Mouse (Mus musculus) splenic B cell, adult 2 months (primary cell): ENCODE measurements around the gene Cyb561a3.
A peak's percentile ranks its signal among the peaks of the same experiment; 100 is the strongest.
"Not testable (repeated sequence)": the region's sequence is repeated elsewhere in the genome, so short reads cannot be mapped to it uniquely, and the experiment has no call there.

Experiments
- DNase-seq: peaks from one replicate; pipeline ENCODE4 v3.0.0-alpha.2; 2011; ENCODE audit warnings: low read depth, low spot score
- H3K27me3 ChIP-seq: 2 replicates; pipeline ENCODE4 v1.6.1; 2012; ENCODE audit warnings: mild to moderate bottlenecking, low read length, moderate library complexity, mixed read lengths; ENCODE audit not compliant: control insufficient read depth, poor library complexity, insufficient read depth, severe bottlenecking
- H3K36me3 ChIP-seq: 2 replicates; pipeline ENCODE4 v1.6.1; 2012; ENCODE audit warnings: mild to moderate bottlenecking, low read length, moderate library complexity, mixed read lengths; ENCODE audit not compliant: control insufficient read depth, poor library complexity, insufficient read depth, severe bottlenecking

The Cyb561a3 gene

DNA sequence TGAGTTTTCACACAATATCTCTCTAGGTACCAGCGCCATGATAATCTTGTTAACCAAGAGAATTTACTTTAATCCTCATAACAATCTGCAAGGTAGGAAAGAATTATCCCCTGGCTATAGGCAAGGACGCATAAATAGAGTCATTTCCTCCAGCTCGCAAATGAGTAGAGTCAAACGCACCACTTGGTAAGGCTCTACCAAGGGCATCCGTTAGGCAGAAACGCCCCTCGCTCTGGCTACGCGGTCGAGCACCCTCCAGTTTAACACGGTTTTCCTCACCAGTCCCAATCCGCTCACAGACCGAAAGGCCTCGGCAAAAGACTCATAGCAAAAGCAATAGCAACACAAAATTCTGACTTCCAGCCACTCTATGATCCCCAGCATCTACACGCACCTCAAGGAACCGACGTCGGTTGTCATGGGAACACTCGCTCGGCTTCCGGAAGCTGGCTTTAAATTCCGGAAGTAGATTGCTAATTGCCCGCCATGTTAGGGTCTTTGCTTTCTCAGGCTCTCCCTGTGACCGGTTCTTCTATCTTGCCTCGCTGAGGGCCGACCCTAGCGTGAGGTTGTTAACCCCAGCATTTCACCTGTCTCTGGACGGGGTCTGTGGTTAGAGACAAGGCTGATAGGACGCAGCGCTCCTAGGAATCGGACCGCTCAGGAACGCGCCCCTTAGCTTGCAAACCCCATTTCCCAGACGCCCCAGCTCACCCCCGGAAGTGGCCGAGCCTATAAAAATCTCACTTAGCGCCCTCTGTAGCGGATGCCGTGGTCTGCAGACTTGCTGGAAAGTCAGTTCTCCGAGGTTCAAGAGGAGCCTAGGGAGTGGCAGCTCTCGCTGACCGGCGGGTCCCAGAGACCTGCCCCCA lies at the start of gene Cyb561a3, which contains the start of gene Tmem138:
Gene Cyb561a3, plus strand, starts transcription at position 483 of the 872 bp plus-strand sequence.
Gene Tmem138, minus strand, starts transcription at position 673 of the 872 bp plus-strand sequence.
- peaks cover 16% of the 10 kb centered on the region; the same call in 1 of the 2 replicates for H3K36me3 ChIP-seq
- peak; percentile 95 for DNase-seq
- H3K27me3 ChIP-seq: no peaks in the 10 kb centered on the region

DNA sequence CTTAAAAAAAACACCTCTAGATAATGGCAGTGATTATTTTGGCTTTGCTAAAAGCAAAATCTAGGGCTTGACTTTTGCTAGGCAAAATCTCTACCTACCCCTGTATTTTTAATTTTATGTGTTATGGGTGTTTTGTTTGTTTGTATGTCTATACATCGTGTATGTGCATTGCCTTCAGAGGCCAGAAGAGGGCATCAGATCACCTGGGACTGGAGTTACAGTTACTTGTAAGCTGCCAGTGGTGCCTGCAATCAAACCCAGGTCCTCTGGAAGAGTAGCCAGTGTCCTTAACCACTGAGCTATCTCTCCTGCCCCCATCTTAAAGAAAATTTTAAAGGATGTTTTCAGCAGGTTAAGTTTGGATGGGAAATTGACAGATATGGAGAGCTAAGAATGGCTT lies 46.9 kb upstream of the Cyb561a3 start:
- peak; percentile 36 for DNase-seq
- Histone ChIP-seq H3K27me3 (no peaks in the 10 kb centered on the region), H3K36me3 (peaks cover 19% of the 10 kb centered on the region)

DNA sequence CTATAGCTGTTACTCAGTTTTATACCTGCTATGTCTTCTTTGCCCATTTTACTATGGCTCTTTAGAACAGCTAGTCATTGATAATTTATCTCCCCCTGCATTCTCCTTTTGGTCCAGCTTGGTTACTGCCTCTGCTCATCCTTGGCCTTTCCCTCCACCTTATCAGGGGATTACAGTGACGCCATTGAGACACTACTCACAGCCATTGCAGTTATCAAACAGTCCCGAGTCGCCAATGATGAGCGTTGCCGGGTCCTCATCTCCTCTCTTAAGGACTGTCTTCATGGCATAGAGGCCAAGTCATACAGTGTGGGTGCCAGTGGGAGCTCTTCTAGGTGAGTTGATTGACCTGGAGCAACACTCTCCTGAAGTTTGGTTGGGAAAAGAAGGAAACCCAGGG lies 37.5 kb upstream of the Cyb561a3 start:
- Histone ChIP-seq H3K27me3 (no peaks in the 10 kb centered on the region), H3K36me3 (peaks cover 24% of the 10 kb centered on the region)
- no peak for DNase-seq

DNA sequence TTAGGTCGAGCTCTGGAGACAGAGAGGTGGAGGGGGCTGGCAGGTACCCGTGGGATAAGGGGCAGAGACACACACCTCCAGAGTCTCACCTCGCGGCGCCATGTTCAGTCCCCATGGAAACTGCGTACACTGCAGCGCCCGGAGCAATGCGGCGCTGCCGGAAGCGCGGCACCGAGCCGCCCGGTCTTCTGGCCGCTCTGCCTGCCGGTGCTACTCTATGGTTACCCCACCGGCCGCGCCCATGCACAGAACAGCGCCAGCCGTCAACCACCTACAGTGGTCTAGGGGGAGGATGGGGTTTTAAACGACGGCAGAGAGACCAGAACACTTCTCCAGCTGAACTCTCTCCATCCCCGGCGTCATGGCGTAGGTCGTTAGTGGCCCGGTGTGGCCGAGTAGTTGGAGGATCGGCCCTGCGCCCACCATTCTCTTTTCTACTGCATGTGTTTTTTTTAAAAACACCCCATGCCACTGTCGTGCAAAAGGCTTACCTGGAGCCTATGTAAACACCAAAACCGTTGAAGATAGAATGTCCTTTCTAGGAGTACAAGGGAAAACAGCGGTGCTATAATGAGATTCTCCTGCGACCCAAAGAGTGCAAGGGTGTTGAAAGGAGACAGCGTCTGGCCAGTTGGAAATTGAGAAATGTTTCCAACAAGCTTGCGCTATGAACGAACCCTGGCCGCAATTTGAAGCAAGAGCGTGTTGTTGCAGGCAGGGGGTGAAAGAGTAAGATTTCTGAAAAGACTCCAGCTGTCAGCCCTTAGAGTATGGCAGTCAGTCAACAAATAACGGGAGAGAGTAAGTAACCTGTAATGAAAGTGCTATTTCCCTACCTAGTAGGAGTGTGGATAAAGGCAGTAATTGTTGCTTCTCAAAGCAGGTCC lies 21.1 kb upstream of the Cyb561a3 start, which contains the start of gene Tmem216:
Gene Tmem216, minus strand, starts transcription at position 615 of the 887 bp plus-strand sequence.
- no peaks in the 10 kb centered on the region; the same call in 1 of the 2 replicates for H3K36me3 ChIP-seq
- DNase-seq: peak; percentile 88
- H3K27me3 ChIP-seq: no peaks in the 10 kb centered on the region

DNA sequence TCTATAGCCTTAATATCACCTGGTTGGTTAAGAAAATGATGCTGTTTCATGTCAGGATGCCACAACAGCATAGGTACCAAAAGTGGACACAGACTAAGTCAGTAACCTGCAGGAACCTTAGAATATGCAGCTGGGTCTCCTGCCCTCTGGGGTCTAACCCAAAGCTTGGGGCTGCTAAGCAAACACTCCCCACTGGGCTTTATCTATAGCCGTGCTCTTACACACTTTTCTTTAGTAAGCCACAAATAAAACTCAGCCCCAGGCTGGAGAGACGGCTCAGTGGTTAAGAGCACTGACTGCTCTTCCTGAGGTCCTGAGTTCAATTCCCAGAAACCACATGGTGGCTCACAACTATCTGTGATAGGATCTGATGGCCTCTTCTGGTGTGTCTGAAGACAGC lies 20.0 kb upstream of the Cyb561a3 start:
- DNase-seq: no peak
- Histone ChIP-seq H3K36me3 (no peaks in the 10 kb centered on the region), H3K27me3 (no peaks in the 10 kb centered on the region)

DNA sequence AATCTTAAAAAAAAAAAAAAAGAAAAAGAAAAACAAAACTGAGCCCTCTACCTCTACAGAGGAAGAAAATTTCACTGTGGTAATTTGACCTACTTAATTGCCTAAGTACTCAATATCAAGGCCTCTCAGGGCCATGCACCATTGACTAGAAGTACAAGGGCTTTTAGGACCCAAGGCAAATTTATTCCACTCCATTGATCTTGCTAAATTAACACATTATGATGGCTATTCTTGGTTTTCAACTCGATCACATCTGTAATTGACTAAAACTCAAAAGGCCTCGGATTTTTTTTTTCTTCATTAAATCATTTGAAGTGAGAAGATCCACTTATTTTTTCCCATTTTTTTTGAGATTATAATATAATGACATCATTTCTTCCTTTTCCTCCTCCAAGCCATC lies 19.5 kb upstream of the Cyb561a3 start:
- no peaks in the 10 kb centered on the region for H3K36me3 ChIP-seq
- no peak for DNase-seq
- H3K27me3 ChIP-seq: no peaks in the 10 kb centered on the region

DNA sequence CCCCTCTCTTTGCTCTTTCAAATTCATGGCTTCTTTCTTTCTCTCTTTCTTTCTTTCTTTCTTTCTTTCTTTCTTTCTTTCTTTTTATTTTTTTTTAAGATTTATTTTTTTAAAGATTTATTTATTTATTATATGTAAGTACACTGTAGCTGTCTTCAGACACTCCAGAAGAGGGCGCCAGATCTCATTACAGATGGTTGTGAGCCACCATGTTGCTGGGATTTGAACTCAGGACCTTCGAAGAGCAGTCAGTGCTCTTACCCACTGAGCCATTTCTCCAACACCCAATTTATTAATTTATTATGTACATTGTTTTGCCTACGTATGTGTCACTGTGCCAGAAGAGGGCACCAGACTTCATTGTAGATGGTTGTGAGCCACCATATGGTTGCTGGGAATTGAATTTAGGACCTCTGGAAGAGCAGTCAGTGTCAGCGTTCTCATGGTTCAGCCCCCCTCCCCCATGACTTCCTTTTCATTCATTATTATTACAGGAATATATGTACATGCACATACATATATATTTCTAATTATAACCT lies 19.1 kb upstream of the Cyb561a3 start:
- peak; percentile 43 for DNase-seq

DNA sequence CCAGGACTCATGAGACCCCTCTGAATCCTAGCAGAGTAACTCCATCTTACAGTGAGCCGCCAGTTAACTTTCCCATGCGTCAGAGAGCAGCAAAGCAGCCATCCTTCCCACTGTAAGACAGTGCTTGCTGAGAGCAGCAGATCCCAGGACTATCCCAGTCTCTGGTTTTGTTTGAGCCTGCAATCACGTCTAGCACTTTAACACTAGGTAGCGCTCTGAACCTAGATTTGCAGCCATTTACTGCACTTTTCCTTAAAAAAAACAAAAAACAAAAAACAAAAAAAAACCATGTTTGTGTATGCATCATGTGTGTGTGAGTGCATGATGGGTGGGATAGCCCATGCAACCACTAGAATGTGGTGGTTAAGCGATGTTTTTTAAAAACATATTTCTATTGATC lies 16.9 kb upstream of the Cyb561a3 start:
- Histone ChIP-seq H3K36me3 (no peaks in the 10 kb centered on the region), H3K27me3 (no peaks in the 10 kb centered on the region)
- DNase-seq: no peak

More for the DNA sequence above, 19.1 kb upstream of the Cyb561a3 start:
- H3K27me3 ChIP-seq, H3K36me3 ChIP-seq: not testable (repeated sequence)

DNA sequence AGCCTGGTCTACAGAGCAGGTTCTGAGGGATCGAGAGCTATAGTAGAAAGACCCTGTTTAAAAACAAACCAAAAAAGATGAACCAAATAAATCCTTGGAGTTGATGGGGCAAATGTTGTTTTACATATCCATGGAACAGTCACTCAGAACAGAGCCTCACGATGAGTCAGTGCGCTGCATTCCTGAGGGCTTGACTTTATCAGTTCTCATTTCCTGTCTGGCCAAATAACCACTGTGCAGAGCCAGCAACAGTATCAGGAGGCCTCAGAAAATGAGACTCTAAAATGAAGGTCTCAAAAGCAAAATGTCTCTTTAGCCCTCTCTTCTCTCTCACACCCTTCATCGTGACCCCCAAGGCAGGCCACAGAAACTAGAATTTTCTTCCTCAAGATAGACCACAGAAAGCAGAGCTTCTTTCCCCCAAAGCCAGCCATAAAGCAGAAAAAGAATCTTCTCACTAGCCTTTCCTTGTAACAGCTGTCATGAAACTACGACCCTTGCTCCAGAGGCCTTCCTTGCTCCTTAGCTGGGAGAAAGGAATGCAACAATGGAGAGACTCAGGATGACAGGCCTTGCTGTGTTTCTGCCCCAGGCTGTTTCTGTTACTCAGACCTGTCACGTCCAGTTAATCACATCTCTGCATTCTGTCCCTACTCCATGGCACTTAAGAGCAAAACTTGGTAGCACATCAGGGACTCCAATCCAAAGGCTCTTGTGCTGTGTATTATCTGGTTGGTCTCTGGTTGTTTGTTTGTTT lies 15.2 kb upstream of the Cyb561a3 start:
- Histone ChIP-seq H3K27me3 (no peaks in the 10 kb centered on the region), H3K36me3 (no peaks in the 10 kb centered on the region)
- no peak for DNase-seq

DNA sequence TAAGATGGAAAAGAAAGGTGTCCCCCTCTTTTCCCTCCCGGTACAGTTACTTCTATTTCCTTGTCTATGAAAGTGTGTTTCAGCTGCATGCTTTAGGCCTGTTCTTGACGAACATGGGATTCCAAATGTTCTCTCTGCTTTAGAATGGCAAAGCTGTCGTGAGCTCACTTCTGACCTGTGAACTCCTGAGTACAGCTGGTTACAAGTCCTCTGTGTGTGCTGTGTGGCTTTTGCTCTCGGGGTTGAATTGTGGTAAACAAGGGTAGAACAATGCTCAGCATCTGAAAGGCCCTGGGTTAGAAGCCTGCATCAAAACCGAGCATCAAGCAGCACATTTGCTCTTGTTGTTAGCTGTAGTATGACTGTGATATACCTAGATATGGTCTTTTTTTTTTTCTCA lies 14.6 kb upstream of the Cyb561a3 start:
- DNase-seq: no peak
- Histone ChIP-seq H3K36me3 (no peaks in the 10 kb centered on the region), H3K27me3 (no peaks in the 10 kb centered on the region)

DNA sequence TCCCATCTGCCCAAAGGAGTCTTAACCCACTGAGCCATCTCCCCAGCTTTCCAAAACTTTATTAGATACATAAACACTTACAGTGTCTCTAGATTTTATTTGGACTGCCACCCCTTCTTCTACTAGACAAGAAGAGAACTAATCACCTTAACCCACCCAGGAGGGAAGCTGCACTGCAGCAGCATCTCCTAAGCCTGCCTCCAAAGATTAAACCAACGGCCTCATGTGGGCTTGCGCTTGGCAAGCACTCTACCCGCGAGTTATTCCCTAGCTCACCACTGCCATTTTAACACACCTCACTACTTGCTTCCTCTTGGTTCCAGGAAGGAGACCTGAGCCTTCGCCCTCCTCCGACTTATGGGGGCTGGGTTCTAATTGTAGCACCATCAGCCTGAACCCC lies 12.7 kb upstream of the Cyb561a3 start:
- DNase-seq: no peak
- no peaks in the 10 kb centered on the region for H3K27me3 ChIP-seq
- no peaks in the 10 kb centered on the region for H3K36me3 ChIP-seq

DNA sequence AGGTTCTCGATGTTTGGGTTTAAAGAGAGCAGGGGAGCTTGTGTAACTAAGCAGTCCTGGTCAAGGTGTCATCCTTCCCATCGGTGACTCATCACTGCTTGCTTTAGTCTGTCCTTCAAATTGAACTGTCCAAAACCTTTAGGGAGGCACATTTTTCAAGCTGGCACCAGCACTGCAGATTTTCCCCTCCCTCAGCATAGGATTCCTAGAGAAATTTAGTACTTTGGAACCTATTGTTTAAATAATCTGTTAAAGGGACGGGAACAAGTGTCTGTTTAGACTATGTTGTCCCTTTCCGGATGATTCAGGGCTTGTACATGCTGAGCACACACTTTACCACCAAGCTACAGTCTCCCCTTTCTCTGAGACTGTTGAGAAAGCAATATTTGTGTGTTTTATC lies 11.8 kb upstream of the Cyb561a3 start:
- DNase-seq: no peak
- Histone ChIP-seq H3K36me3 (peaks cover 1% of the 10 kb centered on the region; the same call in 1 of the 2 replicates), H3K27me3 (no peaks in the 10 kb centered on the region)

DNA sequence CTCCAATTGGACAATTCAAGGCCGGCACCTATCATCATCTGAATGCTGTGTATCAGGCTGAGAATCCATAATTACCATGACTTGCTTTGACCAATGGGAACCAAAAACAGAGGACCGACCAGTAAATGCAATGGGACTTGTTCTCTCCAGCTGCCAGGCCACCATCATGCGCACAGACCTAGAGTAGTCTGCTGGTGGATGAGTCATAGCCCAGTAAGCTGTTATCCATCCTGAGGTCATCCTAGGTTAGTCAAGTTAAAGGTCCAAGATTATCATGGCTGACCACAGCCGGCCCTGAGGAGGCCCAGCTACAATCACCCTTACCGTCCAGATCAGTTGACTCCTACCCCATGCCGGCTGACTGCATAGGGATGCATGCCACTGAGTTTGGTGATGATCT lies 7.3 kb upstream of the Cyb561a3 start:
- no peaks in the 10 kb centered on the region for H3K27me3 ChIP-seq
- DNase-seq: no peak
- peaks cover 11% of the 10 kb centered on the region for H3K36me3 ChIP-seq

DNA sequence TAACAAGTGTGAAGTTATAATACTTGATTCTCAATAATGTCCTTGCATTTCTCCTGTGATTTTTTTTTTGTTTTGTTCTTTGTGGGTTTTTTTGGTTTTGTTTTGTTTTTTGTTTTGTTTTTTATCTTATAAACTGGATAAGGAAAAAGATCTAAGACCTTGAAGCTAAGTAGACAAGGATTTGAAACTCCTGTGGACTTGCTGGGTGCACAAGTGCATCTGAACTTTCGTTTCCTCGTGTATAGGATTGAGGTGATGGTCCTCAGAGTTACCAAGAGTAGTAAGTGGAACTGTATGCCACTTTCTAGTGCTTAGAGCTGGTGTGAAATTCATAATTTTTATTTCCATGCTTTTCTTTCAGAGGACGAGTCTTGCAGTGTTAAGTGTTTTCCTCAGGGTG lies 3.1 kb downstream of the Cyb561a3 start:
- Histone ChIP-seq H3K27me3 (no peaks in the 10 kb centered on the region), H3K36me3 (peaks cover 9% of the 10 kb centered on the region)
- DNase-seq: peak; percentile 44
